Mouse (Mus musculus) hindbrain, embryonic 14.5 days (tissue): ENCODE measurements at regions not wholly inside any gene's neighbourhood (a gene's known extent, or its start where the extent isn't known, plus 50 kb on each side); places are given as distances from the start of the nearest gene placed in this dataset.

Experiments
- ATAC-seq: fragments of 200-750 bp; cut with Nextera tagmentation; 2 replicates; pipeline ENCODE4 v1.8.0; 2017; ENCODE audit warnings: moderate number of reproducible peaks, mild to moderate bottlenecking, moderate TSS enrichment, moderate library complexity; ENCODE audit not compliant: low FRiP score
- DNase-seq: peaks from one replicate; pipeline ENCODE4 v3.0.0-alpha.2; 2015; ENCODE audit warnings: low spot score
- H3K27ac ChIP-seq: fragments of 300-500 bp; sonication (generic); 2 replicates; pipeline ENCODE4 v1.5.1; 2014; ENCODE audit warnings: mild to moderate bottlenecking, moderate library complexity
- H3K27me3 ChIP-seq: fragments of 300-500 bp; sonication (generic); 2 replicates; pipeline ENCODE4 v1.6.1; 2014; ENCODE audit warnings: mild to moderate bottlenecking, low read length, mixed read lengths; ENCODE audit not compliant: control insufficient read depth, insufficient read depth
- H3K36me3 ChIP-seq: fragments of 300-500 bp; sonication (generic); replicated peaks from 2 replicates; pipeline ENCODE4 v1.6.1; 2014; ENCODE audit not compliant: control insufficient read depth, insufficient read depth
- H3K4me1 ChIP-seq: fragments of 300-500 bp; sonication (generic); replicated peaks from 2 replicates; pipeline ENCODE4 v1.6.1; 2014; ENCODE audit warnings: antibody characterized with exemption, low read length, mixed read lengths; ENCODE audit not compliant: control insufficient read depth, insufficient read depth
- H3K4me2 ChIP-seq: fragments of 300-500 bp; sonication (generic); replicated peaks from 2 replicates; pipeline ENCODE4 v1.6.1; 2014; ENCODE audit warnings: mild to moderate bottlenecking, moderate library complexity
- H3K4me3 ChIP-seq: fragments of 300-500 bp; sonication (generic); replicated peaks from 2 replicates; pipeline ENCODE4 v1.5.1; 2014; ENCODE audit warnings: mild to moderate bottlenecking, low read length
- H3K9ac ChIP-seq: fragments of 300-500 bp; sonication (generic); 2 replicates; pipeline ENCODE4 v1.6.1; 2014
- H3K9me3 ChIP-seq: fragments of 300-500 bp; sonication (generic); 2 replicates; pipeline ENCODE4 v1.6.1; 2016; ENCODE audit warnings: low read length; ENCODE audit not compliant: control insufficient read depth
- WGBS: fragments of 180-500 bp; shearing (Covaris S2); extraction: QIAGEN DNeasy Blood & Tissue Kit; methylation state at CpG from one replicate; pipeline ENCODE4 v1.1.7; 2014; 5-methylcytosine and 5-hydroxymethylcytosine counted together

- Histone ChIP-seq H3K36me3 (no peaks in the 10 kb centered on the region), H3K9ac (no peak overlapping the region), H3K9me3 (no peaks in the 10 kb centered on the region), H3K27me3 (no peaks in the 10 kb centered on the region), H3K4me1 (peaks cover 15% of the 10 kb centered on the region), H3K27ac (no peak overlapping the region), H3K4me2 (no peak overlapping the region), H3K4me3 (no peak overlapping the region)
- no peak for DNase-seq
- WGBS, result 24% methylated on average over 6 of the region's 6 CpGs
- no peak for ATAC-seq
These were observed 175.5 kb upstream of the Fat4 start for GRCm38 (mm10) chr3:38711229-38711628.

GRCm38 (mm10) chr3:38707891-38708290 lies 178.8 kb upstream of the Fat4 start:
- DNase-seq (no peak), ATAC-seq (no peak)
- H3K4me3 ChIP-seq, result no peak overlapping the region
- H3K36me3 ChIP-seq, result no peaks in the 10 kb centered on the region
- H3K27ac ChIP-seq, result no peak overlapping the region
- WGBS, result 75% methylated on average over 3 of the region's 3 CpGs
- no peak overlapping the region for H3K4me2 ChIP-seq
- H3K27me3 ChIP-seq, result no peaks in the 10 kb centered on the region
- no peaks in the 10 kb centered on the region for H3K9me3 ChIP-seq
- no peak overlapping the region for H3K9ac ChIP-seq
- peaks cover 12% of the 10 kb centered on the region for H3K4me1 ChIP-seq

GRCm38 (mm10) chr3:38699206-38699605 lies 187.5 kb upstream of the Fat4 start:
- H3K27ac ChIP-seq, result no peak overlapping the region
- no peaks in the 10 kb centered on the region for H3K36me3 ChIP-seq
- no peak for DNase-seq
- 0 out of 2 replicates have a peak, but pooled peaks cover 4% of the 10 kb centered on the region for H3K9me3 ChIP-seq
- no peak overlapping the region for H3K4me3 ChIP-seq
- H3K9ac ChIP-seq, result no peak overlapping the region
- no peaks in the 10 kb centered on the region for H3K27me3 ChIP-seq
- ATAC-seq, result no peak
- no peaks in the 10 kb centered on the region for H3K4me1 ChIP-seq
- no peak overlapping the region for H3K4me2 ChIP-seq
- WGBS, result 87% methylated on average over 4 of the region's 5 CpGs

- DNase-seq, result peak; percentile 51
- 9% methylated on average over 8 of the region's 8 CpGs for WGBS
These were observed 188.9 kb upstream of the Fat4 start for GRCm38 (mm10) chr3:38697871-38698270.

GRCm38 (mm10) chr3:38697349-38697748 lies 189.4 kb upstream of the Fat4 start:
- no peak for DNase-seq
- 0 out of 2 replicates have a peak, but pooled peaks cover 4% of the 10 kb centered on the region for H3K9me3 ChIP-seq
- peak overlapping the region; percentile 16; the same call in 1 of the 2 replicates for H3K27ac ChIP-seq
- no peak overlapping the region for H3K9ac ChIP-seq
- no peaks in the 10 kb centered on the region for H3K27me3 ChIP-seq
- no peak for ATAC-seq
- H3K4me1 ChIP-seq, result no peaks in the 10 kb centered on the region
- WGBS, result 67% methylated on average over 2 of the region's 2 CpGs
- H3K4me2 ChIP-seq, result no peak overlapping the region
- no peak overlapping the region for H3K4me3 ChIP-seq
- no peaks in the 10 kb centered on the region for H3K36me3 ChIP-seq

More at GRCm38 (mm10) chr3:38697871-38698270, 188.9 kb upstream of the Fat4 start:
- Histone ChIP-seq H3K27ac (peak overlapping the region; percentile 60), H3K4me1 (no peaks in the 10 kb centered on the region), H3K4me2 (no peak overlapping the region), H3K4me3 (no peak overlapping the region), H3K27me3 (no peaks in the 10 kb centered on the region), H3K9ac (no peak overlapping the region), H3K36me3 (no peaks in the 10 kb centered on the region), H3K9me3 (0 out of 2 replicates have a peak, but pooled peaks cover 4% of the 10 kb centered on the region)
- ATAC-seq, result peak; percentile 78

- H3K9ac ChIP-seq, result no peak overlapping the region
- ATAC-seq (no peak), DNase-seq (peak; percentile 36)
- no peaks in the 10 kb centered on the region for H3K36me3 ChIP-seq
- H3K4me1 ChIP-seq, result no peaks in the 10 kb centered on the region
- no peak overlapping the region for H3K27ac ChIP-seq
- H3K9me3 ChIP-seq, result 0 out of 2 replicates have a peak, but pooled peaks cover 3% of the 10 kb centered on the region
- H3K27me3 ChIP-seq, result no peaks in the 10 kb centered on the region
- WGBS, result 59% methylated on average over 7 of the region's 7 CpGs
- H3K4me2 ChIP-seq, result no peak overlapping the region
- no peak overlapping the region for H3K4me3 ChIP-seq
These were observed 190.9 kb upstream of the Fat4 start for GRCm38 (mm10) chr3:38695836-38696235.

- no peak overlapping the region for H3K4me3 ChIP-seq
- DNase-seq (no peak), ATAC-seq (no peak)
- no peak overlapping the region for H3K4me2 ChIP-seq
- H3K27me3 ChIP-seq, result no peaks in the 10 kb centered on the region
- H3K9me3 ChIP-seq, result peaks cover 4% of the 10 kb centered on the region; the same call in 1 of the 2 replicates
- H3K4me1 ChIP-seq, result no peaks in the 10 kb centered on the region
- no peak overlapping the region for H3K27ac ChIP-seq
- H3K36me3 ChIP-seq, result no peaks in the 10 kb centered on the region
- H3K9ac ChIP-seq, result no peak overlapping the region
These were observed 194.0 kb upstream of the Fat4 start for GRCm38 (mm10) chr3:38692768-38693167.

- no peaks in the 10 kb centered on the region for H3K27me3 ChIP-seq
- H3K9ac ChIP-seq, result no peak overlapping the region
- no peak overlapping the region for H3K4me3 ChIP-seq
- peaks cover 4% of the 10 kb centered on the region; the same call in 1 of the 2 replicates for H3K9me3 ChIP-seq
- DNase-seq, result no peak
- WGBS, result 88% methylated on average over 4 of the region's 4 CpGs
- no peak for ATAC-seq
- H3K27ac ChIP-seq, result no peak overlapping the region
- H3K4me1 ChIP-seq, result no peaks in the 10 kb centered on the region
- H3K4me2 ChIP-seq, result no peak overlapping the region
- H3K36me3 ChIP-seq, result no peaks in the 10 kb centered on the region
These were observed 199.8 kb upstream of the Ankrd50 start for GRCm38 (mm10) chr3:38684247-38684991.

- no peaks in the 10 kb centered on the region for H3K9me3 ChIP-seq
- H3K4me2 ChIP-seq, result peak overlapping the region; percentile 43
- peak overlapping the region; percentile 19 for H3K4me3 ChIP-seq
- H3K4me1 ChIP-seq, result peaks cover 19% of the 10 kb centered on the region
- peak overlapping the region; percentile 82 for H3K27ac ChIP-seq
- peak overlapping the region; percentile 45 for H3K9ac ChIP-seq
- 8% methylated on average over 17 of the region's 17 CpGs for WGBS
- ATAC-seq, result peak; percentile 87
- H3K36me3 ChIP-seq, result no peaks in the 10 kb centered on the region
- peak; percentile 81 for DNase-seq
- no peaks in the 10 kb centered on the region for H3K27me3 ChIP-seq
These were observed 179.2 kb upstream of the Ankrd50 start for GRCm38 (mm10) chr3:38663670-38664494.
